Mouse (Mus musculus): ENCODE data around the gene Rex2.
A peak's percentile ranks its signal among the peaks of the same experiment; 100 is the strongest.
"Not testable (repeated sequence)": the region's sequence is repeated elsewhere in the genome, so short reads cannot be mapped to it uniquely, and the experiment has no call there.

Gene Rex2

DNA sequence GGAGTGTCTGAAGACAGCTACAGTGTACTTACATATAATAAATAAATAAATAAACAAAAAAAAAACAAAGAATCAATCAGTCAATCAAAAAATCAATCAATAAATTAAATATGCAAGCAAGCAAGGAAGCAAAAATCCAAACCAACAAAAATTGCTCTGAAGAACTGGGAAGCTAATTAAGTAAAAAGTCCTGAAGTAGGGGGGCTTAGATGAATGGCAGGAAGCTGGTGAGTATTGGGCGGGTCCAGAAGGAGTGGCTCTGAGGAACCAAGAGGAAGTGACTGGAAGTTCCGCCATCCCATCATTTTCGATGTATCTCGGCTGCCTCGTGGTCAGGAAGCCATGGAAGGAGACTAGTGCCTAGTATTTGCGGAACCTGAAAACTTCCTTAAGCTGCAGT is at the start of gene Rex2:
Gene Rex2 (plus strand): TSS at position 301 of the 400 bp plus-strand sequence.
- DNase-seq (ENCODE audit: low spot score), result not testable (repeated sequence)

DNA sequence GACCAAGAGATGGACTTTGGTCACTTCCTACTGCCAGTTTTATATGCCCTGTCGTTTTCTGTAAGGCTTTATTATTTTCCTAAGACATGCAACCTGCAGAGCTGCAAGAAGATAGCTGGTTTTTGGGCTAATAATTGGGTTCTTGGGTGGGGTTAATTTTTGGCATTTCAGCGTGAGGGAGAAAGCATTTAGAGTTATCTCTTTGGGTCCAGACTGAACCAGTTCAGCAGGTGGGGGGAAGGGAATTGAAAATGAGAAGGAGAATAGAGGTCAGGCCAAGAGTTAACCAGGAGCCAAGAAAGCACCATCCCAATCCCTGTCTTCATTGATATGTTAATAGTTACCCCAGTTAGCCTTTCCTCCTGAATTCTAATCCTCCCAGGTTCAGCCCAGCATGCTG is 45.1 kb upstream of the Rex2 start:
- not testable (repeated sequence) for DNase-seq (ENCODE audit: low spot score)

DNA sequence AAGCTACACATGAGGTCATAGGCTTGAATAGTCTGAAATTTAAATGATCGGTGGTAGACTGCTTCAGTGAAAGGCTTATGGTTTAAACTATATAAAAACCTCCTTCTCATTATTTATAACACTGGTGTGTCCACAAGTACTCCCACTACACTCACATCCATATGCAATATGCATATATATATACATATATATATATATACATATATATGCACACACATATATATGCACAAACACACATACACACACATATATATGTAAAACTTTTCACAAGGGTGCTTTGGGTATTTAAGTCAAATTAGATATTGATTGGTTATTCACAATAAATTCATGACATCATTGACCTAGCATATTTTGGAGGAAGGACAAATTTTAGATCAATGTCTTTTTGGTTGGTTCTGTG is 3.2 kb upstream of the Rex2 start:
- DNase-seq (ENCODE audit: low spot score), result not testable (repeated sequence)

DNA sequence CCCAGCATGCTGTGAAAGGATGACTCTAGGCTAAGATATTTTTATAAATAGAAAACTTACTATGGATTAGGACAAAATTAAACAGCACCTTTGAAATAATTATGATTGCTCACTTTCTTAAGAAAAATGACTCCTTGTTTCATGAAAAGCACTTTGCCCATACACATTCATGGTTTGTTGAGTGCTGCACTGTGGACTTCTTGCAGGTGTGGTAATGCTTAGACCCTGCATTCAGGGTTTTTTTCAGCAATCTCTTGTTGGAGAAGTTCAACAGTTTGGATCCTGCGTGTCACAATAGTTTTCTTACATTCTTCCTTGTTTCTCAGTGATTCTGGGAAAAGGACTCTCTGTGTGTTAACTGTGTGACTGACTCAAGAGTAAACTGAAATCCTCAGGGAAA is 4.7 kb downstream of the Rex2 start:
- not testable (repeated sequence) for DNase-seq (ENCODE audit: low spot score)

DNA sequence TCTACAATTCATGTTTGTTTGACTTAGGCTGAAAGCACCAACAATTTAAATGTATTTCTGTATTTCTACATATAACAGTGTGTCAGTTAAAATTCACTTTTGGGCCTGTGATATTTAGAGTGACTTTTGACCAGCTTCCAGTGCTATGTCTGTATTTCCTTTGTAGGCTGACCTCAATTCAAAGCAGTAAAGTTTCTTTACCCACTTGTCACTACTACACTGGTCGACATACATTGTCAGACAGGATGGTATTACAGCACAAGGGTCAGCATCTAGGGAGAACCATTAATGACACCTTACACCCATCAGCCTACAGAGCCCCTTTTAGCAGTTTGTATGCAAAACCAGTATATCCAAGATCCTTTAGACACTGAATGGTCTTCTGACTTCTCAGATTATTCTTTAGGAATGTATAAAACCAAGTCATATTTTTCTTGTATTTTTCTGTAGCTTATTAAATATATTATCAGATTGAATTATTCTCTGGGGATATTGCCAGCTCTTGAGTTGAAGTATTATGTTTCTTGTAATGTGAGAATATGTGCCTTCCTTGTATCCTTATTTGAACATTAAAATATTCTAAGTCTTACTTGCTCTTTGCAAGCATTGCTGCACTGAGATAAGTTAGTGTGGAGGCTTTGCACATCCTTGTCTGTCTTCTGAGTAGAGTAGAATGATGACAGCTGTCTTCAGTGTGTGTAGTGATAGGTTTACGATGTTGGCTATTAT is 9.8 kb downstream of the Rex2 start:
- not testable (repeated sequence) for DNase-seq (ENCODE audit: low spot score)

DNA sequence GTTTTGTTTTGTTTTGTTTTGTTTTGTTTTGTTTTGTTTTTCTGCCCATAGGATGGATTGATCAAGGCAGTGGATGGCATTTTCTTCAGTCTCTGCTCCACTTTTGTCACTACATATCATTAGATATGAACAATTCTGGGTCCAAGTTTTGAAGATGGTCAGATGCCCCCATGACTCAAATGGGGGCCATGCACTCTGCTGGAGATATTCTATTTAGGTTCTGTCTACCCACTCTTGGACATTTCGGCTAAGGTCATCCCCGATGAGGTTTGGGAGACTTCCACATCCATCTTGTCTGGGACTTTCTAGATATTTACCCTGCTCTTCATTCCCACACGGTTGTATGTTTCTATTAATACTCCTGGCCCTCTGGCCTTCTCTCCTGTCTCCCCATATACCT is 42.1 kb downstream of the Rex2 start:
- DNase-seq (ENCODE audit: low spot score), result not testable (repeated sequence)

DNA sequence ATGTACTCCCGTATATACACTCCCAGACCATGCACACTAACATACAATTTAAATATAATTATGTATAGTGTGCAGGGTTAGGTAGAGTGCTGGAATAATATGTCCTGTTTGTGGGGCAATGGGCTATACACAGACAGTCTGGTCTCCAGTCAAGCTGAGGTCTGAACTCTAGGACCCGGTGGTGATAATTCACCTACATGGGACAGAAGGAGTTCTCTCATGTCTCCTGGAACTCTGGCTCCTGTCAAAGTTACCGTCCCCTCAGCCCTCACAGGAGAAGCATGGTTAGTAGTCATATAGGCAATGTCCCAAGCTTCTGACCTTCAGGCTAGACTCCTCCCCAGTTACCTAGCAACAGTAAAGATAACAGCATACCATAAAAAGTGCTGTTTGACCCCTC is 44.2 kb downstream of the Rex2 start:
- not testable (repeated sequence) for DNase-seq (ENCODE audit: low spot score)

DNA sequence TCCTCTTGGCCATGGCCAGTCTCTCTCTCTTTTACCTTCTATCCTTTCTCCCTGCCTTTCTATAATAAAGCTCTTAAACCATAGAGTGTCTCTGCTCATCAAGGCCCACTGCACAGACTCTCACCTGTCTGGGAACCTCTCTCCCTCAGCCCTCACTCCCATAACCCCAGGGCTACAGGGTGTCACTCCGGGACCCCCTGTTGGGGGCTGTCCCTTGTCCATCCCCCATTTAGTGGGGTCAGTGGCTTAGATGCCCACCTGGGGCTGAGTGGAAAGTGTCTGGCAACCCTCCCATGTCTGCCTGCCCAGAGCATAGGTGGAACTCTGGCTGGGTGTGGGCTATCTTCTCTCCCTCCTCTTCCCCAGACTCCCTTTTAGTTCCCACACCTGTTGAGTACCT is 44.7 kb downstream of the Rex2 start:
- DNase-seq (ENCODE audit: low spot score), result not testable (repeated sequence)

DNA sequence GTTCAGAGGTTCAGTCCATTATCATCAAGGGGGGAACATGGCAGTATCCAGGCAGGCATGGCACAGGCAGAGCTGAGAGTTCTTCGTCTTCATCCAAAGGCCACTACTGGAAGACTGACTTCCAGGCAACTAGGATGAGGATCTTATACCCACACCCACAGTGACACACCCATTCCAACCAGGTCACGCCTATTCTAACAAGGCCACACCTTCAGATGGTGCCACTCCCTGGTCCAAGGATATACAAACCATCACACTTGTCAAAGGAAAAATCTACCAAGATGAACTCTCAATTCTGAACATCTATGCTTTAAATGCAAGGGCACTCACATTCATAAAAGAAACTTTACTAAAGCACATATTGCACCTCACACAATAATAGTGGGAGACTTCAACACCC is 74.0 kb downstream of the Rex2 start:
- not testable (repeated sequence) for DNase-seq (ENCODE audit: low spot score)

DNA sequence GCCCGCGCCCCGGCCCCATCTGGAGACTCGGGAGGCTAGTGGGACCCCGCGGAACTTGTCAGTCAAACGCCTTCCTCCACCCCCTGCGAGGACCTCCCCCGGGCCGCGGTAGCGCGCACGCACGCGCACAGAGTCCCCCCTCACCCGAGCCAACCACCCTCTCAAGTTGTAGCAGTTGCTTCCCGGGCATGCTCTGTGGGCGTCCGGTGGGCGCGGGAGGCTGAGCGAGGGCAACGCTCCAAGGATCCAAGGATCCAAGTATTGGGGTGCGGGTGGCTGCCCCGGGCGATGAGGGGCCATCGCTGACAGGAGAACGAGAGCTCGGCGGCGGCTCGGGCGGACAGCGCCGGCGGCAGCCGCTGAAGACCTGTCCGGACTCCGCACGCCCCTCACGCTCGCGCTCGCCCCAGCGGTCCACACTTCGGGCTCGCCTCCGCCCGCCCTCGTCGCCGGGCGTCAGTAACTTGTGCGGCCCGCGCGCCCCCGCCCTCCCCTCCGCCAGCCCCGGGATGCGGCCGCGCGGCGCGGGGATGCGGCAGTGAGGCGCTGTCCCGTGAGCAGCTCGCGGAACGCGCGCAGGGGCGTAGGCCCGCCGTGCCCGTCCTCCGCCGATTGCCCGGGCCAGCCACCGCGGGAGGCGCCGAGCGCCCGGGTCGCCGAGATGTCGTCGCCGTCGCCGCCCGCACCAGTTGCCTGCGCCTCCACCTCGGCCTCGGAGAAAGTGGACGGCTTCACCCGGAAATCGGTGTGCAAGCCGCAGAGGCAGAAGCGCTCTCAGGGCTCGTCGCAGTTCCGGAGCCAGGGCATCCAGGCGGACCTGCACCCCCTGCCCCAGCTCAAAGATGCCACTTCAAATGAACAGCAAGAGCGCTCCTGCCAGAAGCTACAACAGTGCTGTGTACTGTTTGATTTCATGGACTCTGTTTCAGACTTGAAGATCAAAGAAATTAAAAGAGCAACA is 80.3 kb downstream of the Rex2 start:
- peak; percentile 53 for DNase-seq (ENCODE audit: low spot score)

DNA sequence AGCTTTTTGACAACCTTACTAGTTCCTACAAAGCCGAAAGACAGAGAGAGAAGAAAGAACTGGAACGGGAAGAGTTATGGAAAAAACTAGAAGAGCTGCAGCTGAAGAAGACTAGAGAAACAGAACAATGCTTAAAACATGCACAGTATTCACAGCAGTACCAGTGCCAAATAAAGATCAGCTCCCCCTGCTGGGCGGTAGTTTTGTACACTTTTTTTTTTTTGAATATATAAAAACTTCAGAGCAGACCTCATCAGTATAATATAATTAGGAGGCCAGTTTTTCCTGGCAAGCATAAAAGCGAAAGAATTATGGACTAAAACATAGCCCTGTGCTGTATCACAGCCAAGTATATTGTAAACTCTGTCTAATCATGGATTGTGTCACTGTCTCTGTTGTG is 82.2 kb downstream of the Rex2 start:
- DNase-seq (ENCODE audit: low spot score), result not testable (repeated sequence)

Data from yolk sac, embryonic 10.5 days (tissue).